Mouse (Mus musculus) gastrocnemius, postnatal 10 days (tissue): ENCODE data around the gene Nav3. TPM values are rescaled to one million over a fixed set of nuclear protein-coding genes. Genes with fewer than 3 reads are reported as not detected.

Source experiments
- DNase-seq: peaks from one replicate; pipeline ENCODE4 v3.0.0; 2021; ENCODE audit warnings: mixed read lengths
- long read RNA-seq, 2 experiments: library from polyadenylated mRNA; stranded (forward); transcript quantifications; one replicate each; pipeline ENCODE4 v2.0.0; 2021
- total RNA-seq, 2 experiments: library from RNA; stranded (reverse); gene quantifications; 2 replicates each; pipeline ENCODE4 v1.2.3; 2021

Nav3 gene
- 10 to 100 TPM in 1 of 2 experiments, 1 to 10 TPM in 1; 9.8 to 13.7 TPM for total RNA-seq
- long read RNA-seq, experiment 1, result 0 reads
- long read RNA-seq, experiment 2, partial matches to known transcripts, result 1 of 3 reads
- long read RNA-seq, experiment 2, other reads (novel, unspliced or antisense), result 2 of 3 reads

- peak; percentile 68 for DNase-seq
These were observed at the start of gene Nav3 for GRCm38 (mm10) chr10:110455838-110456493. Gene Nav3 (minus strand): TSS chr10:110456204.

DNA sequence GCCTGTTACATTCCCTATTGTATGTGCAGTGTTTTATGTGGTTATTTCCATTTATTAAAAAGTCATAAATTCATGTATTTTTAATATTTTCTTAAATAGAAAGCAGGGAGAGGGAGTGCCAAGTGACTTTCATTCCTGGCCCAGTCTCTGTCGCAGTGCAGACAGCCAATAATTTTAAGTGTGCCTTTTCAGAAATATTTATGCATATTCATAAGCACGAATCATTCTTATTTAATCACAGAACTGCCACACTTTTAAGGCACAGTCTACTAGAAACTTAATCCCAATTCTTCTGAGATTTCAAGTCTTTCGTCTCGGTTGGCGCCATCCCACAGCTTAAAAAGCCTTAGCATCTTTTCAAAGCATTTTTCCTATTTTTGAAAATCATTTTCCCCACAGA lies 29.3 kb upstream of the Nav3 start:
- no peak for DNase-seq

DNA sequence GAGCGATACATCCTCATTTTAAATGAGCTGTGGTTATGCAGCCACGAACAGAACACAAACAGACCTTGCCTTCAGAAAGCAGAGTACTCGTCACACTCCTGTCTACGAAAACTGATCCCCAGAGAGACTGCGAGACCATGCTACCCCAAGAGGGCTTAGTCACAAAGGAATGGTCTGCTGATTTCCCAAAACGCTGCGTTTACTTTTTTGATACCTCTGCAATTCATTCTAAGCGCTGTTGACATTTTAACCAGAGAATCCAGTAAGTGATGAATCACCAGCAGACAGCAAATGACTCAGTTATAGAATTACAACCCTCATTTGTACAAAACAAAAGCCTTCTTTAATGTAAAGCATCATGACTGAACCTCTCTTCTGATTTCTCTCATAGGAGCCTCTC lies 28.8 kb upstream of the Nav3 start:
- DNase-seq, result no peak

GRCm38 (mm10) chr10:110479189-110479588 lies 23.2 kb upstream of the Nav3 start:
- DNase-seq, result no peak

DNA sequence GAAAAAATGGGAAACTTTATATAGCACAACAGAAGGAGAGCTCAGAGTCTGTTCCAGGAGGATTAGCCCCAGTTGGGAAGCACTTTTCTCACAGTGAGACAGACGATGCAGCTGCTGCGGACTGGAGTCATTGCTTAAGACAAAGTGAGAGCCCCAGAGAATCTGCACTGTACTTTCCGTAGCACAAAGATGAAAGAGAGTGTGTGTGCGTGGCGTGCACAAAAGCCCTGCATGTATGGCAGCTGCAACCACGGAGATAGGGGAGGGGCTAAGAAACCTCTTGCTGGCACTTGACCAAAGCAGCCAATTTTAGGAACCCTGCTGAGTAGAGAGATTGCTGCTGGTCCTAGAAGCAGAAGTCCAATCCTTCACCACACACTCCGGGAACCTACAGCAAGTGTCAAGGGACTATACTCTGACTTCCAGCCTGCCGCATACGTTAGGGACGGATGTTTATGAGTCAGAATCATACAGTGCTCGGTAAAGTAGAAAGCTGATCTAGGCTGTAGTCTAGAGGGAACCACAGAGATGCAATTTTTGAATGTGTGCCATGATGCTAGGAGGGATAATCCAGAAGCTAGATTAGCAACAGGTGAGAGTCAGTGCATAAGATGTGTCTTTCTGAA lies 21.8 kb upstream of the Nav3 start:
- no peak for DNase-seq

GRCm38 (mm10) chr10:110474107-110474506 lies 18.1 kb upstream of the Nav3 start:
- DNase-seq, result no peak

DNA sequence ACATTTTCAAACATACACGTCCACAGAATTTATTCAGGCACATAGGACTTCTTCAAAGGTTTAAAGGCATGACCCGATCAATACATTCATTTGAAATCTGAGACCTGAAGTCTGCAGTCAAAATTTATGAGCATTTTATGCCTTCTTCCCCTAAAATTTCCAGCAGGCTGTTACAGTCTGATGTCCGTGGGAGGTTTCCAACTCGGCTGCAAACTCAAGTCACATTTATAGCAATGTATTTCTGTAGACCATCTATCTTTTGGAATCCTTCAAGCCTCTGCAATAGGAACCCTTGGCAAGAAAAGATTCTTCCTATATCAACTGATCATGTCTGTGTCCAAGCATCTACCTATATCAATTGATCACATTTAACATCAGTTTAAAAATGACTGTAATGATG lies 13.4 kb upstream of the Nav3 start:
- no peak for DNase-seq

- DNase-seq, result no peak
These were observed 754 bp downstream of the Nav3 start for GRCm38 (mm10) chr10:110455063-110455837.

DNA sequence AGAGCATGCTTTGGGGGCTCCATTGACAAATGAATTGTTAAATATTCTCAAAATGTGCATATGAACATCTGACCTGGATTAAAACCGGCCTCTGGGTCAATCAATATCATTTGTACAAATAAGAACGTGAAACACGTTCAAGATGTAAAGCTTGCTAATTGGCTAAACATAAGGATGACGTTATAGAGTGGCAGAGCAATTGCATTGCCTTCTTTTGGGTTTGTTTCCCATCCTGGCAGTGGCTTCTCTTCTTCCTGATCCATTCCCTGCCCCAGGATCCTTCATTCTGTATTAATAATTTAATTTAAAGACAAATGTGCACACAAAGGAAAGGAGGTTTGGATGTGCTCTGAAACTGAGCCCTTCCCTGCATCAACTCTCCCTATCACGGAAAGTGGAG lies 2.4 kb downstream of the Nav3 start:
- no peak for DNase-seq

DNA sequence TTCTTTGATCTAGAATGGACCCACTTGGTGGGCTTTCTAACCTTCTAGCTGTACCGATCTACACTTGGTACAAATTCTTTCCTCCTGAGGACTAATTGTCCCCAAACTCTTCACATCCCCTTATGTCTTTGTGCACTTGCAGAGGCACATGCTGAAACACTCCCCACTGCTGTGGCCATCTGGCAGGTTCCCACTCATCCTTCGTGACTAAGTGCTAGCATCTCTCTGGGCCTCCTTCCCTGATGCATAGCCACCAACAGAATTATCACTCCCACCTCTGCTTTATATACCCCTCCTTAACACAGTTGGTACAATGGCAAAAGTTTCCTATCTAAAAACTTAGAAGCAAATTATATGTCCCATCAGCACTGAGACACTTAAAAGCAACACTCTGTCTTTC lies 15.6 kb downstream of the Nav3 start:
- DNase-seq, result no peak

DNA sequence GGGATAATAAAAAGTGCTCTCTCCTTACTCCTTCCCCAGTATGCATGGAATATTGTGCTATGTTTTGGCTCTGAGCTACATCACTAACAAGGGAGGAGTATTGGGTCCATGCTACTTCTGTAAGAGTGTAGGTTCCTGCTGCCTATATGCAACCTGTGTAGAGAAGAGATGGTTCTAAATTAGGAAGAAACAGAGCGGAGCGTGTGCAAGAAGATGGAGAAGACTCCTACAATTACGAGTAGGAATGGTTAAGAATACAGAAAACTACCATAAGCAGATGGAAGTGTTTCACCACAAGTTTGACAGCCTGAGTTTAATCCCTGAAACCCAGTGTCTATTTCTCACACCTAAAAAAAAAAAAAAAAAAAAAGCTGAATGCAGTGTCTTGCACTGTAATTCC lies 24.9 kb downstream of the Nav3 start:
- no peak for DNase-seq

DNA sequence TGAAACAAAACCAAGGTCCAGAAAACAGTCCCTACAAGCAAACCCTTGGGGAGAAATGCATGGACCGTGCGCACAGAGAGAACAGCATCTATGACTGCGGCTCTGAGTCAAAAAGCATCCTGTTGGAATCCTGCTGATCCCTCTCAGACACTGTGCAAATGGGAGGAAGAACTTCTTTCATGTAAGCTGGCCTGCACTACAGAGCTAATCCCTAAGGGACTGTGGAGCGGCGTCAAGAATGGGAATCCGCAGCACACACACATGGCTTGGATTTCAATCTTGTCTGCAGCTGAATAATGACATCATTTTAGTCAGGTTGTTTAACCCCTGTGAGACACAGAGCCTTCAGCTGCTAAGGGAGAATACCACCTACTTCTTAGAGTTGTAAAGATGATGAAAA lies 26.4 kb downstream of the Nav3 start:
- no peak for DNase-seq

- no peak for DNase-seq
These were observed 27.0 kb downstream of the Nav3 start for GRCm38 (mm10) chr10:110429052-110429451.

- no peak for DNase-seq
These were observed 34.5 kb downstream of the Nav3 start for GRCm38 (mm10) chr10:110421533-110421932.

DNA sequence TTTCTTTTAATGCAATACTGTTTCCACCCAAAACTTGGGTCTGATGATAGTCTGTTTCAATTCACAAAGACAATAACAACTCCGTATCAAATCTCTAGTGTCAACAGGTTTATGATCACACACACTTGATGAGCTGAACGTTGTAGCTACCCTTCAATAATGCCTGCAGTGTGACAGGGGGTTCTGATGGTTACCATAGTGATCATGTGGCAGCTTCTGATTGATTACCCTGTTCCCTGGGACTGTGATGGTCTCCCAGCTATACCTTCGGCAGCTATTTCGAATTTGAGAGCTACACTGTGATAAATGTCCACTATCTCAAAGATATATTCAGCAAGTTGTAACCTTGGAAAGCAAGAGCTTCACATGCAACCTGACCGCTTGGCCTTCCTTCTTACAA lies 39.0 kb downstream of the Nav3 start:
- no peak for DNase-seq

DNA sequence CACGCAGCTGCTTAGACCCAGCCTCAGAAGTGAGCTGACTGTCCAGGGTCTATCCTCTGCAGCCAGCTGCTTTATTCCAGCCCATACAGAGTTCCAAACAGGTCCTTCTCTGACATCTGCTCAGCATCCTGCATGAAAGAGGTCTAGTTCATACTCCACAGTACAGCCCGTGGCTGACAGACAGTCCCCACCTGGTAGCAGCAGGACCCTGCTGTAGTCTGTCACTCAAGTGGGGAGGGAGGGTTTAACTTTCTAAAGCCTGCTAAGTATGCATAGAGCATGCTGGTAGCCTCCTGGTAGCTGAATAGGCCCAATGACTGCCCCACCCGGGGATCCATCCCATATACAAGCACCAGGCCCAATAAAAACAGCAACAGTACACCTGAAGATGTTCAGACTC lies 40.4 kb downstream of the Nav3 start:
- no peak for DNase-seq

DNA sequence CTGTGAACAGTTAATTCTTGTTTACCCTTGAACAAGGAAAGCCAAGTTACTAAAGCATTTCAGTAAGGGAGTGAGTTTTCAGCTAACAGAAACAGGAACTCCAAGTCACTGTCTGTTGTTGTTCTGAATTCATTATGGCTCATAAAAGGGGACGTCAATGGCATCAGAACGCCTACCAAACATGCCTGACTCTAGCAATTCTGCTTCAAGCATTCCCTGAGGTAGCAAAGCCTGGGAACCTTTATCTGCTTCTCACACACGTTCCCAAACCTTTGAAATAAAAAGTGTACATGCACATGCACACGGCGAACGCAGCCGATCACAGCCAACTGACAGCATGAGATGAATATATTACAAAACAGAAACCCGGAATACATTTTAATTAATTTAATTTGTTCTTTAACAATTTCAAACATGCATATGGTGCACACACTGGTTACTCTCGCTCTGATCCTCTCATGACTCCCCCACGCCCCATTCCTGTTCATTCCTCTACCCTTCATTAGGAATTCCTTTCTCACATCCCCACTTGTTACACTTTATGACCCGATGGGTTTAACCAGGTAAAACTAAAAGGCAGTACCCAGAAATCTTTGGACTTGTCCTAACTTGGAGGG lies 42.6 kb downstream of the Nav3 start:
- DNase-seq, result no peak

- no peak for DNase-seq
These were observed 53.1 kb downstream of the Nav3 start for GRCm38 (mm10) chr10:110402950-110403349.

DNA sequence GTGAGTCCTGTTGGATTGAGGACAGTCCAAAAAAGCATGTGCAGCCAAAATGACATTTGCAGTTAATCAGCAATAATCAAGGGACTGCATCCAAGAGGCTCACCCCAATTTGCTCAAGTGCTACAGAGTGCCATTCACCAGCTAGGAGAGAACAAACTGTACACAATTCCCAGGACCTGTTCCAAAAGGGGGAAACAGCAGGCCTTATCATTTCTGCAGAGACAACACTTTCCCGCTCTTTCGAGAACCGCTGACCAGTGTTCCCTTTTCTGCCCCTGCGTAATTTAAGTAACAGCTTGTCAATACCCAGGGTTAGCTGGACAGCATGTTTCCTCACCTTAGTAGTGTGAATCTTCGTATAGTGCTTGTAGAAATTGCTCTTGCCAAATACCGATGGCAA lies 55.4 kb downstream of the Nav3 start:
- DNase-seq, result no peak

GRCm38 (mm10) chr10:110398643-110399042 lies 57.4 kb downstream of the Nav3 start:
- no peak for DNase-seq

- DNase-seq, result no peak
These were observed 69.4 kb downstream of the Nav3 start for GRCm38 (mm10) chr10:110386476-110387197.
